Mouse (Mus musculus): ENCODE results near the gene Nutm2. TPM values are rescaled to one million over a fixed set of nuclear protein-coding genes. Genes with fewer than 3 reads are reported as not detected.

Nutm2 gene
- not detected for polyA plus RNA-seq (2017; shearing (Covaris generic))

DNA sequence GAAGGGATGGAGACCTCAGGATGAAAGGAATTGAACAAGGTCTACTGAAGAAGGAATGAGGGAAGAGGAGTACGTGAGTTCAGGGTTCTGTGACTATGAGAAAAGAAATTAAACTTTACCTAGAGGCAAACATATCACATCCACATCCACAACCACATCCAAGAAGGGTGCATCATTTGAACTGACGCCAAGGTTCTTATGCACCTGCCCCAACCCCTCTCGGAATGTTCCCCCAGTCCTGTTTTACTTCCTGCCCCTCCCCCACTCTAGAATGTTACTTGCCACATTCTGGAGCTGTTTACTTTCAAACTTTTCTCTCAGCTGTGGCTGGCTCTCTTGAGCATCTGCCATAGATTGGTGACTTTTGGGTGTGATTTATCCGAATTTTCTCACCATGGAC is at the start of gene Nutm2:
Nutm2 (plus strand) TSS at position 301 of the 400 bp plus-strand sequence.

DNA sequence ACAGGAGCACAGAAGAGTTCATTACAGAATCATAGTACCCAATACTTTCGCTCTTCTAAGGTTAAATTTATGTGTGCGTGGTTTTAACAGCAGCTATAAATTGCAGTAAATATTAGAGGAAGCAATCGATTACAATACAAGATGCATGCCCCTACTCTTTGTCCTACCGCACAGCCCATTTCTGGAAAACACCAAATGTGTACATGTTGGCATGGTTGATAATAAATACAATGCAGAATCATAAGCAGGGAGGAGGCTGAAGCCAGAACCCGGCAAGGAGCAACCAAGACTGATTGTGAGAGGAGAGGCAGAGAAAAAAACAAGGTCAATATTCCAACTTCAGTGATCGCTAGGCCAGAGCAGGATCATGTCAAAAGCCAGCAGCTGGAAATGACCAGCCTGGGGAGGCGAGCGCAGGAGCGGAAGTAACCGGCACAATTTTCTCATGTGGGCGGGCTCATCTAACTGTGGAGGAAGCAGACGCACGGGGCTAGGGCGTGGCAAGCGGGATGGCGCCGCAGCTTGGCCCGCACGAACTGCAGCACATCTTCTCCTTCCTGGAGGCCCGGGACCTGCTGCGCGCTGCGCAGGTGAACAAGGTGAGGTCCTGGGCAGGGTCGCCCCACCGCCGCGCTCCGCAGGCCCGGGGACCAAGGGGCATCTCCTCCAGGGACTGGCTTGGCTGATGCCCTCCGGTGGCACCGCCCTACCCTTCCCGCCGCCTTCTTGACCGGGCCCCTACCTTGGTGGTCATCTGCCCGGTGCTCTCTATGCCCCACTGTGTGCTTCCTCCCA is 49.5 kb upstream of the Nutm2 start, which contains the start of gene Fbxw17:
Fbxw17 (plus strand) TSS at position 476 of the 795 bp plus-strand sequence.

GRCm38 (mm10) chr13:50443812-50444211 is 23.3 kb upstream of the Nutm2 start, which contains the start of gene Gm47429:
Gene Gm47429, minus strand, starts transcription at chr13:50443912.

Other genes starting within 250 kb of the Nutm2 start
- gene Gm906, start 217.0 kb upstream of the Nutm2 start, polyA plus RNA-seq (2017; shearing (Covaris generic)) = not detected
- gene Fbxw17, start 49.4 kb upstream of the Nutm2 start, polyA plus RNA-seq (2017; shearing (Covaris generic)) = 48.9 TPM
- gene Gm47429, start 23.4 kb upstream of the Nutm2 start, polyA plus RNA-seq (2017; shearing (Covaris generic)) = not detected
- gene Gm904, start 175.9 kb downstream of the Nutm2 start, polyA plus RNA-seq (2017; shearing (Covaris generic)) = not detected
- gene Gm8765, start 231.0 kb downstream of the Nutm2 start, polyA plus RNA-seq (2017; shearing (Covaris generic)) = not detected